Mouse (Mus musculus) right cerebral cortex, postnatal 25 days (tissue): ENCODE measurements around the gene Gm9602.
"Not testable (repeated sequence)": the region's sequence is repeated elsewhere in the genome, so short reads cannot be mapped to it uniquely, and the experiment has no call there.

Experiments used
- DNase-seq: peaks from one replicate; pipeline ENCODE4 v3.0.0; 2022

Gene Gm9602

GRCm38 (mm10) chr14:4776037-4776436 lies at the start of gene Gm9602:
Gene Gm9602, plus strand, starts transcription at chr14:4776337.
- DNase-seq = not testable (repeated sequence)

- not testable (repeated sequence) for DNase-seq
Measured at GRCm38 (mm10) chr14:4806421-4806820, 30.3 kb downstream of the Gm9602 start.

GRCm38 (mm10) chr14:4821950-4822349 lies 45.8 kb downstream of the Gm9602 start:
- DNase-seq = not testable (repeated sequence)
